In genomic region chr7:130379886-130380285, GRCm38 (mm10) we compare ENCODE assay signal across 27 mouse cellular contexts.
DNase-seq lines count a peak whose midpoint lies in the region; ATAC-seq and TF ChIP-seq lines count a peak whose summit lies in the region.
"Had no signal": no experiment of that assay in that cellular context is flagged by ENCODE, and none has a peak within 500 bp of the region (broad histone marks: within the 10 kb centered on the region; RNA-seq: fewer than 3 reads in every experiment).

No protein-coding gene starts in this region.

- no peaks in the 10 kb centered on the region for H3K9me3 ChIP-seq in hindbrain, embryonic 14.5 days (ENCODE audit: control insufficient read depth, low read length)
- H3K9me3 ChIP-seq: heart, embryonic 15.5 days; hindbrain, embryonic 15.5 days had no signal

- TF ChIP-seq CTCF in Patski (IDR thresholded peaks at IDR 0.05), result no peak

- in situ Hi-C loops in Patski (cut with MboI; ENCODE audit: low pct_unique_long_range_greater_than_20kb), result no loop called here

- H3K27me3 ChIP-seq in Patski, result no peaks in the 10 kb centered on the region
- H3K27me3 ChIP-seq in hindbrain, embryonic 14.5 days (ENCODE audit: control insufficient read depth, insufficient read depth, low read length), result peaks cover 4% of the 10 kb centered on the region; the same call in 1 of the 2 replicates
- H3K27me3 ChIP-seq: heart, embryonic 12.5 days; heart, embryonic 15.5 days; hindbrain, embryonic 15.5 days had no signal

- DNase-seq in heart, adult 11 months, result peak; percentile 61
- DNase-seq in heart, postnatal 36 days, result no peak
- DNase-seq in 3T3-L1 (ENCODE audit: low read depth, low spot score) (peak; percentile 61), Patski (ENCODE audit: low read depth, low spot score) (peak; percentile 25), adipocyte (ENCODE audit: low spot score) (no peak)
- DNase-seq in hindbrain, embryonic 14.5 days (ENCODE audit: low spot score), result no peak
- DNase-seq: adrenal gland, adult 8-10 months; adrenal gland, postnatal 25 days; cerebellum, adult 11-12 months; cerebellum, adult 8-10 months; cerebellum, postnatal 36 days; embryo, embryonic 11 days; forebrain, postnatal 0 days; gastrocnemius, adult 2 months; gastrocnemius, postnatal 14 days; heart, adult 18-20 months; heart, postnatal 10 days; heart, postnatal 4 days; kidney, adult 18-20 months; kidney, adult 9 months had no signal

- H3K9ac ChIP-seq in hindbrain, embryonic 14.5 days, result no peak overlapping the region
- H3K9ac ChIP-seq: forebrain, embryonic 13.5 days; forebrain, postnatal 0 days; heart, embryonic 12.5 days; heart, embryonic 15.5 days; hindbrain, embryonic 15.5 days had no signal

- H3K4me1 ChIP-seq in hindbrain, embryonic 14.5 days (replicated peaks; ENCODE audit: control insufficient read depth, insufficient read depth, low read length), result 0 out of 2 replicates have a peak, but pooled peaks cover 9% of the 10 kb centered on the region
- H3K4me1 ChIP-seq: heart, embryonic 15.5 days had no signal

- CTCF ChIA-PET in Patski (lab: Charles Lee), result no interaction called here

- ATAC-seq in Patski, result peak; percentile 52
- no peak for ATAC-seq in hindbrain, embryonic 14.5 days (ENCODE audit: low FRiP score)
- ATAC-seq: CD4-positive, CD25-positive, alpha-beta regulatory T cell, adult 4 months; forebrain, embryonic 13.5 days; forebrain, postnatal 0 days; intestine, embryonic 16.5 days had no signal

- no peak overlapping the region for H3K4me2 ChIP-seq in hindbrain, embryonic 14.5 days (replicated peaks)
- H3K4me2 ChIP-seq: forebrain, embryonic 13.5 days; heart, embryonic 12.5 days; heart, embryonic 15.5 days; hindbrain, embryonic 15.5 days had no signal

- H3K4me3 ChIP-seq in hindbrain, embryonic 14.5 days (replicated peaks; ENCODE audit: low read length), result no peak overlapping the region
- H3K4me3 ChIP-seq: forebrain, embryonic 10.5 days; forebrain, embryonic 13.5 days; gastrocnemius, adult 2 months; heart, embryonic 12.5 days; heart, embryonic 15.5 days; hindbrain, embryonic 15.5 days had no signal

- no peaks in the 10 kb centered on the region for H3K36me3 ChIP-seq in hindbrain, embryonic 14.5 days (replicated peaks; ENCODE audit: control insufficient read depth, insufficient read depth)
- H3K36me3 ChIP-seq: heart, embryonic 15.5 days; hindbrain, embryonic 15.5 days had no signal

- no peak overlapping the region for H3K27ac ChIP-seq in hindbrain, embryonic 14.5 days
- H3K27ac ChIP-seq: forebrain, embryonic 10.5 days; forebrain, embryonic 13.5 days; gastrocnemius, adult 2 months; heart, embryonic 15.5 days; hindbrain, embryonic 15.5 days had no signal

- 92% methylated on average over 5 of the region's 5 CpGs for WGBS in hindbrain, embryonic 14.5 days

- intact Hi-C loops in heart, postnatal 36 days (cut with DNase I), result loop anchor here (5.0 kb wide), 2 partner anchors 108 to 728 kb away; no protein-coding TSS in a partner anchor

- POLR2A ChIA-PET in Patski (lab: Charles Lee), result no interaction called here

Comparison
In these comparisons a context has a peak if more than half of its experiments do, and no peak if none do; other contexts are left out.
1. DNase-seq: peak in heart, adult 11 months (single experiment), 3T3-L1 (single experiment) and Patski (single experiment); none in heart, postnatal 36 days (0 of 2), adipocyte (single experiment) and hindbrain, embryonic 14.5 days (single experiment).